Mouse (Mus musculus) embryonic fibroblast, embryonic 13.5 days (primary cell): ENCODE measurements at regions not wholly inside any gene's neighbourhood (a gene's known extent, or its start where the extent isn't known, plus 50 kb on each side); places are given as distances from the start of the nearest gene placed in this dataset.

Experiments
- CTCF ChIP-seq: IDR thresholded peaks from 2 replicates; pipeline ENCODE4 v1.5.1; 2011; ENCODE audit warnings: mild to moderate bottlenecking, control low read depth, low read length, moderate library complexity, borderline replicate concordance; ENCODE audit not compliant: insufficient read depth
- POLR2A ChIP-seq: IDR thresholded peaks from 2 replicates; pipeline ENCODE4 v1.6.1; 2011; ENCODE audit warnings: low read depth, mild to moderate bottlenecking, control low read depth, low read length, moderate library complexity

GRCm38 (mm10) chr6:78280541-78280940 lies 89.9 kb upstream of the Reg3b start:
- TF ChIP-seq CTCF (no peak), POLR2A (no peak)
